Mouse (Mus musculus) erythroblast, adult 5-6 weeks (primary cell): ENCODE results near the gene Capn10. TPM values are rescaled to one million over a fixed set of nuclear protein-coding genes. Genes with fewer than 3 reads are reported as not detected.
"Not testable (repeated sequence)": the region's sequence is repeated elsewhere in the genome, so short reads cannot be mapped to it uniquely, and the experiment has no call there.

Source experiments
- ATAC-seq: replicated peaks from 2 replicates; pipeline ENCODE4 v1.8.0; 2016; ENCODE audit warnings: moderate number of reproducible peaks, mild to moderate bottlenecking, moderate TSS enrichment, inconsistent platforms; ENCODE audit not compliant: poor library complexity, low FRiP score, severe bottlenecking
- total RNA-seq, 2 experiments: library from RNA; stranded (forward) in 1 of 2; stranded (reverse) in 1 of 2; fragments of 150-400 nt in 1 of 2; fragments of 200-764, 138-1000 nt in 1 of 2; gene quantifications; 2 replicates each; pipeline versions ENCODE4 v1.2.3 to v1.2.4; 2015 to 2017; ENCODE audit warnings: low replicate concordance in 2 of 2

Gene Capn10
- total RNA-seq, 2 experiments from 2014 or later: 18.5 TPM; not detected in 1

- ATAC-seq: not testable (repeated sequence)
Measured at GRCm38 (mm10) chr1:92970791-92971190, 36.6 kb downstream of the Capn10 start.

- no peak for ATAC-seq
Measured at GRCm38 (mm10) chr1:92971879-92972795, 38.0 kb downstream of the Capn10 start.

GRCm38 (mm10) chr1:92972854-92973253 is 38.7 kb downstream of the Capn10 start:
- no peak for ATAC-seq

- no peak for ATAC-seq
Measured at GRCm38 (mm10) chr1:92976141-92976566, 42.0 kb downstream of the Capn10 start.

GRCm38 (mm10) chr1:92978645-92979044 is 44.5 kb downstream of the Capn10 start:
- ATAC-seq: no peak

- ATAC-seq: no peak
Measured at GRCm38 (mm10) chr1:92979073-92979602, 45.0 kb downstream of the Capn10 start.

GRCm38 (mm10) chr1:92981056-92981845 is 47.1 kb downstream of the Capn10 start:
- ATAC-seq: no peak

GRCm38 (mm10) chr1:92982931-92983605 is 48.9 kb downstream of the Capn10 start:
- ATAC-seq: no peak

GRCm38 (mm10) chr1:92984999-92985398 is 50.8 kb downstream of the Capn10 start:
- no peak for ATAC-seq

- ATAC-seq: no peak
Measured at GRCm38 (mm10) chr1:92988894-92989293, 54.7 kb downstream of the Capn10 start.

- ATAC-seq: no peak
Measured at GRCm38 (mm10) chr1:92989891-92990290, 55.7 kb downstream of the Capn10 start.

- ATAC-seq: no peak
Measured at GRCm38 (mm10) chr1:92992214-92992855, 58.2 kb downstream of the Capn10 start.

- ATAC-seq: no peak
Measured at GRCm38 (mm10) chr1:92992880-92993279, 58.7 kb downstream of the Capn10 start.

Other genes starting within 250 kb of the Capn10 start
- 8.2 and 9.6 TPM in 2 replicates for gene Gpc1, start 102.7 kb upstream of the Capn10 start, total RNA-seq (2015; ENCODE audit: low replicate concordance)
- 6.8 and 7.4 TPM in 2 replicates for gene Gpc1, start 102.7 kb upstream of the Capn10 start, total RNA-seq (2017; ENCODE audit: low replicate concordance)
- gene Ankmy1, start 31.5 kb upstream of the Capn10 start, total RNA-seq (2015; ENCODE audit: low replicate concordance): not detected in 2 replicates
- gene Ankmy1, start 31.5 kb upstream of the Capn10 start, total RNA-seq (2017; ENCODE audit: low replicate concordance): not detected in 2 replicates
- gene Dusp28, start 27.4 kb upstream of the Capn10 start, total RNA-seq (2015; ENCODE audit: low replicate concordance): 5.4 TPM in 1 of 2 replicates, not detected in the other
- gene Dusp28, start 27.4 kb upstream of the Capn10 start, total RNA-seq (2017; ENCODE audit: low replicate concordance): 0.68 TPM in 1 of 2 replicates, not detected in the other
- gene Rnpepl1, start 23.6 kb upstream of the Capn10 start, total RNA-seq (2015; ENCODE audit: low replicate concordance): 8.4 and 13.6 TPM in 2 replicates
- gene Rnpepl1, start 23.6 kb upstream of the Capn10 start, total RNA-seq (2017; ENCODE audit: low replicate concordance): 3.8 and 14.1 TPM in 2 replicates
- gene Gpr35, start 16.5 kb downstream of the Capn10 start, total RNA-seq (2015; ENCODE audit: low replicate concordance): 1.2 and 4.2 TPM in 2 replicates
- 1.1 and 3.2 TPM in 2 replicates for gene Gpr35, start 16.5 kb downstream of the Capn10 start, total RNA-seq (2017; ENCODE audit: low replicate concordance)
- not detected in 2 replicates for gene Aqp12, start 72.0 kb downstream of the Capn10 start, total RNA-seq (2015; ENCODE audit: low replicate concordance)
- not detected in 2 replicates for gene Aqp12, start 72.0 kb downstream of the Capn10 start, total RNA-seq (2017; ENCODE audit: low replicate concordance)
- not detected in 2 replicates for gene Kif1a, start 167.6 kb downstream of the Capn10 start, total RNA-seq (2015; ENCODE audit: low replicate concordance)
- under 0.01 TPM in 1 of 2 replicates, not detected in the other for gene Kif1a, start 167.6 kb downstream of the Capn10 start, total RNA-seq (2017; ENCODE audit: low replicate concordance)
- gene Agxt, start 200.9 kb downstream of the Capn10 start, total RNA-seq (2015; ENCODE audit: low replicate concordance): not detected in 2 replicates
- gene Agxt, start 200.9 kb downstream of the Capn10 start, total RNA-seq (2017; ENCODE audit: low replicate concordance): not detected in 2 replicates
- gene 2310007B03Rik, start 226.6 kb downstream of the Capn10 start, total RNA-seq (2015; ENCODE audit: low replicate concordance): not detected in 2 replicates
- gene 2310007B03Rik, start 226.6 kb downstream of the Capn10 start, total RNA-seq (2017; ENCODE audit: low replicate concordance): not detected in 2 replicates
- not detected in 2 replicates for gene Crocc2, start 234.3 kb downstream of the Capn10 start, total RNA-seq (2015; ENCODE audit: low replicate concordance)
- not detected in 2 replicates for gene Crocc2, start 234.3 kb downstream of the Capn10 start, total RNA-seq (2017; ENCODE audit: low replicate concordance)